Mouse (Mus musculus) A20 (cell line): Measurements from ENCODE around the gene Sec23b.
A peak's percentile ranks its signal among the peaks of the same experiment; 100 is the strongest.

Experiments used
- DNase-seq: peaks from one replicate; pipeline ENCODE4 v3.0.0-alpha.2; 2011; ENCODE audit warnings: low read depth, low spot score

Sec23b gene

GRCm38 (mm10) chr2:144601576-144601975, 45.5 kb downstream of the Sec23b start:
- DNase-seq = no peak

DNA sequence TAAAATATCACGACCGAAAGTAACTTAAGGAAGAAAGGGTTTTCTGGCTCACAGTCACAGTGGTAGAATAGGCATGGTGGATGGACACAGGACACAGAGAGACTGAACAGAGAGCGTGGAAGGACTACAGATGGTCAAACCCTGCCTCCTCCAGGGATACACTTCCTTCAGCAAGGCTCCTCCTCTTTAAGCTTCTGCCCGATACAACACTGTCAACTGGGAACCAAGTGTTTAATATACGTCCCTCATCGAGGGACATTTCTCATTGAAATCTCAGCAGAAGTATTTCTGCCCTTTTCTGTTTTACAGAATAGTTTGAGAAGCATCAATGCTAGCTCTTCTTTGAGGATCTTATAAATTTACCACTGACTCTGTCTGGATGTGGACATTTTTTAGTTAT, 57.9 kb downstream of the Sec23b start:
- DNase-seq = no peak

GRCm38 (mm10) chr2:144617074-144617874, 61.2 kb downstream of the Sec23b start:
- DNase-seq = no peak

DNA sequence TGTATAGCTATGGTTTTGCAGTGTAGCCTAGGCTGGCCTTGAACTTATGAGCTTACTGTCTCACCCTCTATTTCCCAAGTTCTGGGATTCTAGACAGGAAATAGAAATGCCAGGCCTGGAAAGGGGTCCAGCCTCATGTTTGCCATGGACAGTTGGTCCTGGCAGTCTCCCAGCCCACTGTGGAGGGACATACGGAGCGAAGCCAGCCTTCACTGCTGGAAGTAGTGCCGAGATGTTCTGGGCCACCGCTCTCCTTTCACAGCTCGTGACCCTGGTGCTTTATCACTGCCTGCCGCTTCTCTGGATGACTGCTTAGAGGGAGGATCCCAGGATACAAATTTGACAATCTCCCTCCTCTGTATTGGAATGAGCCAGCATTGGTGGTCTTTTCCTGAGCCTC, 65.5 kb downstream of the Sec23b start:
- DNase-seq = no peak

- no peak for DNase-seq
These were observed 77.5 kb downstream of the Sec23b start for GRCm38 (mm10) chr2:144633551-144633950.

- no peak for DNase-seq
These were observed 78.2 kb downstream of the Sec23b start for GRCm38 (mm10) chr2:144634231-144634630.

DNA sequence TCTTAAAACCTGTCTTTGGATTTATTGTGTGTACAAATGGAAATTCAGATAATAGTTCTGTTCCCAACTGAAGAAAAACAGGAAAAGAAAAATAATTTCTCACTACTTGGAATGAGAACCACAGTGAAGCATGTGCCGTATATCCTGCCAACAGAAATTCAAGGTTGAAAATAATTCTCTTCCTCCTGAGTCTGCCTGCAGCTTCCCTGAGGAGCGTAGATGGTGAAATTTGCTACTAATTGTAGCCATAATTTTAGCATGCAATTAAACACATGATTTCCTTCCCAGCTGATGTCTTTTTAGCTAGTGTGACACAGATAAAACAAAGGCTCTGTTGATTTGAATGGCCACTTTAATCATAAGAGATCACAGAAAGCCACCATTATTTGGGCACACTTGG, 78.7 kb downstream of the Sec23b start:
- no peak for DNase-seq

GRCm38 (mm10) chr2:144635644-144636320, 79.8 kb downstream of the Sec23b start:
- peak; percentile 60 for DNase-seq

GRCm38 (mm10) chr2:144637204-144637603, 81.2 kb downstream of the Sec23b start:
- no peak for DNase-seq

GRCm38 (mm10) chr2:144637671-144638395, 81.8 kb downstream of the Sec23b start:
- no peak for DNase-seq

- no peak for DNase-seq
These were observed 82.7 kb downstream of the Sec23b start for GRCm38 (mm10) chr2:144638719-144639118.

- DNase-seq = no peak
These were observed 84.1 kb downstream of the Sec23b start for GRCm38 (mm10) chr2:144640101-144640500.
